Mouse (Mus musculus) thymus, adult 2 months (tissue): ENCODE data around the gene 1810037I17Rik.

Experiments used
- CTCF ChIP-seq: fragments of 200-500 bp; IDR thresholded peaks from 2 replicates; pipeline ENCODE4 v1.5.1; 2012; ENCODE audit warnings: mild to moderate bottlenecking, control low read depth, low read length, moderate library complexity, borderline replicate concordance; ENCODE audit not compliant: control insufficient read depth, poor library complexity, insufficient read depth; ENCODE audit errors: extremely low read depth
- POLR2A ChIP-seq: fragments of 200-500 bp; IDR thresholded peaks from 2 replicates; pipeline ENCODE4 v1.6.1; 2012; ENCODE audit warnings: mild to moderate bottlenecking, low read length, control low read depth, moderate library complexity; ENCODE audit not compliant: control insufficient read depth, poor library complexity, insufficient read depth; ENCODE audit errors: extremely low read depth

GRCm38 (mm10) chr3:122972126-122972822 lies 48.3 kb downstream of the 1810037I17Rik start:
- TF ChIP-seq POLR2A (no peak), CTCF (no peak)
